Mouse (Mus musculus) thymus, adult 2 months (tissue): ENCODE results near the gene Lgmn.

Experiments
- CTCF ChIP-seq: fragments of 200-500 bp; IDR thresholded peaks from 2 replicates; pipeline ENCODE4 v1.5.1; 2012; ENCODE audit warnings: mild to moderate bottlenecking, control low read depth, low read length, moderate library complexity, borderline replicate concordance; ENCODE audit not compliant: control insufficient read depth, poor library complexity, insufficient read depth; ENCODE audit errors: extremely low read depth
- POLR2A ChIP-seq: fragments of 200-500 bp; IDR thresholded peaks from 2 replicates; pipeline ENCODE4 v1.6.1; 2012; ENCODE audit warnings: mild to moderate bottlenecking, low read length, control low read depth, moderate library complexity; ENCODE audit not compliant: control insufficient read depth, poor library complexity, insufficient read depth; ENCODE audit errors: extremely low read depth

- TF ChIP-seq CTCF (no peak), POLR2A (no peak)
Measured at GRCm38 (mm10) chr12:102390042-102390441, 49.6 kb downstream of the Lgmn start.
